Mouse (Mus musculus) testis, postnatal 14 days (tissue): ENCODE results near the gene Tapbp.
A peak's percentile ranks its signal among the peaks of the same experiment; 100 is the strongest.

Experiments used
- DNase-seq: peaks from one replicate; pipeline ENCODE4 v3.0.0; 2021; ENCODE audit warnings: low spot score

The Tapbp gene

DNA sequence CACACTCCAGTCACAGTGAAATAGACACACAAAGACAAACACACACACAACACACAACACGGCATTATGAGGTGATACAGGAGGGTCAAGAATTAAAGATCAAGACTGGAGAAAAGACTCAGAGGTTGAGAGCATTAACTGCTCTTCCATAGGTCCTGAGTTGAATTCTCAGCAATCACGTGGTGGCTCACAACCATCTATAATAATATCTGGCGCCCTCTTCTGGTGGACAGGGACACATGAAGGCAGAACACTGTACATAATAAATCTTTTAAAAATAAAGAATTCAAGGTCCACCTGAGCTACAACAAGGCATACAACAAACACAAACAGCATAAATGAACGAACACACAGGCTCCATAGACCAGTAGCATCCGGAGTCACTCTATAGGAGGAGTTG is 53.2 kb downstream of the Tapbp start:
- DNase-seq: no peak

DNA sequence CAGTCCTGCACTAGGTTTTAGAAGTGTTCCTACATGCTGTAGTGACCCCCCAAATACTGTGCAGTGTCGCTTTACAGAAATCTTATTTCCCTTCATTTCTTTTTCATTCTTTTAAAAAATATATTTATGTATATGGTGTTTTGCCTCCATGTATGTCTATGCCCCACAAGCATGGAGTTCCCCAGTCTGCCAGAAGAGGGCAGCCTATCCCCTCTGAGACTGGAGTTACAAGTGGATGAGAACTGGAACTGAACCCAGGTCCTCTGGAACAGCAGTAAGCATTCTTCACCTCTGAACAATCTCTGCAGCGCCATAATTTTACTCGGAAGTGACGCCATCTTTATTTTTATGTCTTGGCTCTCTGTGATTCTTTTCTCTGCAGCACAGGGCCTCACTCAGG is 53.7 kb downstream of the Tapbp start:
- DNase-seq: no peak

DNA sequence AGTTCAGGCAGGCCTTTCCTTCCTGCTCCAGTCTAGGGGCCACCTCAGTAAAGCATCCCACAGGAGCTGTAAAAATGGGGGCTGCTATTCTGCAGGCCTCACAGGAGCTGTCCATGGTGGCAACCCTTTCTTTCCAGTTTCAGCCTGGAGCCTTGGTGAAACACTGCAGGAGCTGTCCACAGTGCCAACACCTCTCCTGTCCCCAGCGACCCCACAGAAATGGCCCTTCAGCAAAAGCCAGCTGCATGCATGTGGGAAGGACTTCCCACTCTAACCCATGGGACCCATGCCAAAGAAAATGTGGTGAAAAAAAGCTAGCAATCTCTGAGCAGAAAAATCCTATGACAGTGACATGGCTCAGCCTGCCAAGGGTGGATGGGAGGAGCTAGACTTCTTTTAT is 57.0 kb downstream of the Tapbp start:
- DNase-seq: no peak

DNA sequence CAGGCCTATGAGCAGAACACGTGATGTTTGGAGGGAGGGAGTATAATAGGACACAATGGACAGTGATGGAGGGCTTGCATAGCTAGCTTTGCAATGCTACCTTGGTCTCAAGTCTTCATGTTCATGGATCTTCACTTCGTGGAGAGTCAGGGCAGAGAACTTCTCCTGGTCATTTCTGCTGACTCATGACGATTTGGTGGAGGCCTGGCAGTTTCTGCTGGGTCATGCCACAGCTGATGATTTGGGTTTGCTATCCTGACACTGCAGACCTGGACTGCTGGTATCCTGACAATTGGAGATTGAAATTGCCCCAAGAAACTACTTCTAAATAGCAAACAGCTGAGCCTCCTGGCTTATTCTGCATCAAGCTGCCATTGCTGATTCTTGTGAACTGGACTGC is 57.9 kb downstream of the Tapbp start:
- DNase-seq: no peak

DNA sequence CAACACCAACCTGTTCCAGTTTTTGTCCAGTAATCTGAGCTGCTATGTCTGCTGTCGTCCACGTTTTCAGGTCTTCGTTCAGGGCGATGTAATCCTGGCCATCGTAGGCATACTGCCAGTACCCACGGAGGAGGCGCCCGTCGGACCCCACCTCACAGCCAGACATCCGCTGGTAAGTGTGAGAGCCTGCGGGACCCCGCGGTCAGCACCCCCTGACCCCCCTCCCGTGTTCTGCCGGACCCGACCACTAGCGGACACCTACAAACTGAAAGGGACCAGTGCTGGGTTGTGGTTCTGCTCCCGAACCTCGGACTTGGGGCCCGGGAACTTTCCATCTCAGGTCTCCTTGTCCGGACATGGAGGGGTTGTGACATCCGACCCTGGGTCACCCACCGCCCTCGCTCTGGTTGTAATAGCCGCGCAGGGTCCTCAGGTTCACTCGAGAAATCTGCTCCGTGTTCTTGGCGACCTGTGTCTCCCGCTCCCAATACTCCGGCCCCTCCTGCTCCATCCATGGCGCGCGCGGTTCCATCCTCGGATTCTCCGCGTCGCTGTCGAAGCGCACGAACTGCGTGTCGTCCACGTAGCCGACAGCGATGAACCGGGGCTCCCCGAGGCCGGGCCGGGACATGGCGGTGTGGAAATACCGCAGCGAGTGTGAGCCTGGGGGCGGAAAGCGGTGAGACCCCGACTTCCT is 62.3 kb downstream of the Tapbp start:
- no peak for DNase-seq

DNA sequence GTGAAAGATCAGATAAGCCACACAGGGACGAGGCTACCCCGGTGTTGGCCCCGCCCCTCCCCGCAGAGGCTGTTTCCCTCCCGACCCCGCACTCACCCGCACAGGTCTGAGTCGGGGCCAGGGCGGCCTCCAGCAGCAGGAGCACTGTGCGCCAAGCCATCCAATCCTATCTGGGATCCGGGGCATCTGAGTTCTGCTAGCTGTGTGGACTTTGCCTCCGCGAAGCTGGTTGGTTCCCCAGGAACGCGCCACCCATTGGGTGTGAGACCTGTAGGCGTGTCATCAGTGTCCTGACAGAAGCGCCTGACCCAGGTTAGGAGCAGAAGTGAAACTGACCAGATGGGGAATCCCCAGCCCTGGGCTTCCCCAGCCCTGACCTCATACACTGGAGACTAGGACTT is 62.9 kb downstream of the Tapbp start:
- peak; percentile 54 for DNase-seq
